Mouse (Mus musculus) megakaryocyte-erythroid progenitor cell, adult 5-6 weeks (primary cell): ENCODE data around the gene Blnk. TPM values are rescaled to one million over a fixed set of nuclear protein-coding genes. Genes with fewer than 3 reads are reported as not detected.

Source experiments
- total RNA-seq, 2 experiments: library from RNA; stranded (forward) in 1 of 2; stranded (reverse) in 1 of 2; fragments of 200-1000, 215-1000 nt in 1 of 2; fragments of >200 nt in 1 of 2; fragmentation: Nextera tagmentation in 1 of 2; gene quantifications; 2 replicates each; pipeline ENCODE4 v1.2.3; 2014 to 2017

The Blnk gene
- total RNA-seq, 2 experiments from 2014 or later, result 0.75 to 26.4 TPM

Other genes with a start within 250 kb of the Blnk start
- 1.6 TPM in 1 of 2 replicates, not detected in the other for gene Cc2d2b, start 245.8 kb downstream of the Blnk start, total RNA-seq (2014; fragmentation: Nextera tagmentation)
- gene Cc2d2b, start 245.8 kb downstream of the Blnk start, total RNA-seq (2017), result 3.3 and 11.4 TPM in 2 replicates
- 3.8 and 4.6 TPM in 2 replicates for gene Ccnj, start 163.3 kb downstream of the Blnk start, total RNA-seq (2014; fragmentation: Nextera tagmentation)
- 4.4 and 6.2 TPM in 2 replicates for gene Ccnj, start 163.3 kb downstream of the Blnk start, total RNA-seq (2017)
- gene Zfp518a, start 99.8 kb downstream of the Blnk start, total RNA-seq (2014; fragmentation: Nextera tagmentation), result 14.1 and 15.6 TPM in 2 replicates
- 15.0 and 28.3 TPM in 2 replicates for gene Zfp518a, start 99.8 kb downstream of the Blnk start, total RNA-seq (2017)
- gene Dntt, start 34.7 kb upstream of the Blnk start, total RNA-seq (2014; fragmentation: Nextera tagmentation), result 3.4 and 40.7 TPM in 2 replicates
- gene Dntt, start 34.7 kb upstream of the Blnk start, total RNA-seq (2017), result 10.3 and 10.6 TPM in 2 replicates
- gene Opalin, start 82.6 kb upstream of the Blnk start, total RNA-seq (2014; fragmentation: Nextera tagmentation), result not detected in 2 replicates
- gene Opalin, start 82.6 kb upstream of the Blnk start, total RNA-seq (2017), result not detected in 2 replicates
- gene Tll2, start 212.3 kb upstream of the Blnk start, total RNA-seq (2014; fragmentation: Nextera tagmentation), result not detected in 2 replicates
- gene Tll2, start 212.3 kb upstream of the Blnk start, total RNA-seq (2017), result not detected in 2 replicates